Mouse (Mus musculus) forebrain, embryonic 15.5 days (tissue): ENCODE data around the gene Tmod1. TPM values are rescaled to one million over a fixed set of nuclear protein-coding genes. Genes with fewer than 3 reads are reported as not detected.
A peak's percentile ranks its signal among the peaks of the same experiment; 100 is the strongest.

Experiments used
- ATAC-seq: fragments of 200-750 bp; cut with Nextera tagmentation; replicated peaks from 2 replicates; pipeline ENCODE4 v1.8.0; 2017; ENCODE audit warnings: mild to moderate bottlenecking, moderate TSS enrichment, moderate library complexity
- H3K27ac ChIP-seq: fragments of 300-500 bp; sonication (generic); replicated peaks from 2 replicates; pipeline ENCODE4 v1.5.1; 2015; ENCODE audit warnings: mild to moderate bottlenecking, inconsistent platforms
- H3K27me3 ChIP-seq: fragments of 300-500 bp; sonication (generic); 2 replicates; pipeline ENCODE4 v1.6.1; 2015; ENCODE audit warnings: inconsistent platforms
- H3K36me3 ChIP-seq: fragments of 300-500 bp; sonication (generic); 2 replicates; pipeline ENCODE4 v1.6.1; 2015; ENCODE audit warnings: mild to moderate bottlenecking, inconsistent platforms
- H3K4me1 ChIP-seq: fragments of 300-500 bp; sonication (generic); 2 replicates; pipeline ENCODE4 v1.6.1; 2015; ENCODE audit warnings: inconsistent platforms
- H3K4me2 ChIP-seq: fragments of 300-500 bp; sonication (generic); replicated peaks from 2 replicates; pipeline ENCODE4 v1.6.1; 2015; ENCODE audit warnings: mild to moderate bottlenecking, inconsistent platforms
- H3K4me3 ChIP-seq: fragments of 300-500 bp; sonication (generic); 2 replicates; pipeline ENCODE4 v1.5.1; 2015; ENCODE audit warnings: mild to moderate bottlenecking, inconsistent platforms
- H3K9ac ChIP-seq: fragments of 300-500 bp; sonication (generic); replicated peaks from 2 replicates; pipeline ENCODE4 v1.6.1; 2015; ENCODE audit warnings: mild to moderate bottlenecking, inconsistent platforms
- H3K9me3 ChIP-seq: fragments of 300-500 bp; sonication (generic); 2 replicates; pipeline ENCODE4 v1.6.1; 2016; ENCODE audit warnings: inconsistent platforms
- WGBS: fragments of 180-500 bp; shearing (Covaris S2); methylation state at CpG from one replicate; pipeline ENCODE4 v1.1.7; 2015; ENCODE audit warnings: mixed read lengths; 5-methylcytosine and 5-hydroxymethylcytosine counted together
- polyA plus RNA-seq: library from polyadenylated mRNA; unstranded; fragments of >200 nt; fragmentation: Nextera tagmentation; extraction: Ambion mirVana; gene quantifications from 2 replicates; pipeline ENCODE4 v1.2.1, GENCODE M21; 2015

Gene Tmod1
- polyA plus RNA-seq, 1 experiment from 2014 or later = 0.66 TPM

DNA sequence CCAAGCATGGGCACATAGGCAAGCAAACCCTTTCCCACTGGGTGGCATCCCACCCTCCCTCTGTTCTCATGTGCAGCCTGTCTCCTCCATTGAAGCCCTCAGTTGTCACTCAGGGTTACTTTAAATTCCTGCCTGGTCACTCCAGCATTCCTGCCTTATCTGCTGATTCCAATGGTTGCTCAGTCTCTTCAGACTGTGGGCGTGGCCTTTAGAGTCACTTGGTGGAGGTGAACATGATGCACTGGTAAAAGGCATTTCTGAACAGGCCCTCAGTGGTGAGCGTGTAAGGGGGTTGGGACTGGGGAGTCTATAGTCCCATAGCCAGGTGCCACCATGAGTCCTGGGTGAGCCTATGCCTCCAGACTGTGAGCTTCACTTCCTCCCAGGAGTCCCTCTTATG, 5.5 kb upstream of the Tmod1 start:
- no peak overlapping the region for H3K4me2 ChIP-seq
- peaks cover under 1% of the 10 kb centered on the region for H3K4me1 ChIP-seq
- 81% methylated on average over 2 of the region's 2 CpGs for whole genome bisulfite sequencing
- no peak for ATAC-seq
- H3K4me3 ChIP-seq = no peak overlapping the region
- H3K36me3 ChIP-seq = no peaks in the 10 kb centered on the region
- no peaks in the 10 kb centered on the region for H3K9me3 ChIP-seq
- H3K27ac ChIP-seq = no peak overlapping the region
- peaks cover 12% of the 10 kb centered on the region for H3K27me3 ChIP-seq
- no peak overlapping the region for H3K9ac ChIP-seq

DNA sequence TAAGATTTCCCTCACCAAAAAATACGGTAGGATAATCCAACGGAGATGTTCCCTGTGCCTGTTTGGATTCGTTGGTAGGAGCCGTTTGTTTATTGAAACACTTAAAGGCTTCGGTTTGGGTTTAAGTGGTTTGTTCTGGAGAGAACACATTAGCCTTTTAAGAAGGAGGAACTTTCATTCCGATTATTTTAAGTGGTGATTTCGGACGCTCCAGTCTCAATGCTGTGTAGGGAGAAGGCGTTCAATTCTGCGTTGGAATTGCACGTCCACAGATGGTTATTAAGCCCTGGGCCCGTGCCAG, 194 bp upstream of the Tmod1 start:
- H3K4me1 ChIP-seq = peaks cover 15% of the 10 kb centered on the region
- H3K36me3 ChIP-seq = no peaks in the 10 kb centered on the region
- 9% methylated on average over 12 of the region's 12 CpGs for WGBS
- peak overlapping the region; percentile 51 for H3K9ac ChIP-seq
- H3K4me3 ChIP-seq = peak overlapping the region; percentile 60
- H3K9me3 ChIP-seq = no peaks in the 10 kb centered on the region
- no peak for ATAC-seq
- H3K27ac ChIP-seq = no peak overlapping the region
- peaks cover 39% of the 10 kb centered on the region for H3K27me3 ChIP-seq
- H3K4me2 ChIP-seq = peak overlapping the region; percentile 99

DNA sequence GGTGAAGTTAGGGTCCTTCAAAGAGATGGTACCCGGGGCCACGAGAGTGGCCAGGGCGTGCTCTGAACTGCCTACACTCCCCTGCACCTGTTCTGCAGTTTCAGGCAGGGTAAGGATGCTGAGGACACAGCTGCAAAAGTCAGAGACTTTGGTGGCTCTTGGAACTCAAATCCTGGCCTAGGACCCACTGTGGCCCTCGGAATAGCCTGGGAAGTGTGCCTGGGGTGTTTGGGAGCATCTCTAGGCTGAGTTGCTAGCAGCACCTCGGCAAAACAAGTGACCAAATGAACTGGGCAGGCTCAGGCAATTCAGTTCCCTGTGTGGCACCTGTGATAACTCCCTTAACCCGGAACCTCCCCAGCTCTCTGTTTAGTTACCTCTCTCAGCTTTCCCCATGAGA, 1.2 kb downstream of the Tmod1 start:
- 18% methylated on average over 6 of the region's 6 CpGs for WGBS
- no peaks in the 10 kb centered on the region for H3K36me3 ChIP-seq
- no peak overlapping the region for H3K27ac ChIP-seq
- no peaks in the 10 kb centered on the region for H3K9me3 ChIP-seq
- no peak for ATAC-seq
- H3K9ac ChIP-seq = no peak overlapping the region
- H3K4me3 ChIP-seq = peak overlapping the region; percentile 60; the same call in 1 of the 2 replicates
- H3K27me3 ChIP-seq = peaks cover 39% of the 10 kb centered on the region
- H3K4me1 ChIP-seq = peaks cover 15% of the 10 kb centered on the region
- H3K4me2 ChIP-seq = peak overlapping the region; percentile 99; the same call in 1 of the 2 replicates

DNA sequence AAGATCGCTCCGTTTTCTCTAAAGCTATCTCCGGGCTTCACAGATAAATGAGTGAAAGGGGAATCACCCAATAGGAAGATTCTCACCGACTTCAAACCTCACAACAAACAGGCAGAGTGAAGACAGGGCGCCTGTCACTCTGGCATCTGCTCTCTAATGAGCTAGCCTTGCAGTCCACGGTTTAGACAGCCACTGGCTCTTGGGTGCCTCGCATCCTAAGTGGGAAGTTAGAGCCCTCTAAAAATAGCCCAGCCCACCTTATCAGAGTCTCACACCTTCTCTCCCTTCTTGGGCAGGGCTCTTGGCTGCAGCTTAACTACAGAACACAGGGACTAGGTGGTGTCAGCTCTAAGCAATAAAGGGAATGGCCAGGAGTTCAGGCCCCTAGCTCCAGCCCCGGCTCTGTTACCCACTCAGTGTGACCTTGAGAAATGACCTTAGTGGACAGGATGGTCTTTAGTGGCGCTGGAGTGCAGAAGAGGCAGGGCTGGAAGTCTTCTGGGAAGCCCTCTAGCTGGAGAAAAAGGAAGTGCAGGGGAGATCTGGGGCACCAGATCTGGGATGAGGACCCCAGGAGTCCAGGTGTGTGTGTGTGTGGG, 2.0 kb downstream of the Tmod1 start:
- H3K27me3 ChIP-seq = peaks cover 39% of the 10 kb centered on the region
- peaks cover 15% of the 10 kb centered on the region for H3K4me1 ChIP-seq
- no peak overlapping the region for H3K9ac ChIP-seq
- WGBS = 31% methylated on average over 9 of the region's 9 CpGs
- no peaks in the 10 kb centered on the region for H3K36me3 ChIP-seq
- H3K4me2 ChIP-seq = no peak overlapping the region
- no peak overlapping the region for H3K4me3 ChIP-seq
- H3K9me3 ChIP-seq = no peaks in the 10 kb centered on the region
- no peak for ATAC-seq
- H3K27ac ChIP-seq = no peak overlapping the region

DNA sequence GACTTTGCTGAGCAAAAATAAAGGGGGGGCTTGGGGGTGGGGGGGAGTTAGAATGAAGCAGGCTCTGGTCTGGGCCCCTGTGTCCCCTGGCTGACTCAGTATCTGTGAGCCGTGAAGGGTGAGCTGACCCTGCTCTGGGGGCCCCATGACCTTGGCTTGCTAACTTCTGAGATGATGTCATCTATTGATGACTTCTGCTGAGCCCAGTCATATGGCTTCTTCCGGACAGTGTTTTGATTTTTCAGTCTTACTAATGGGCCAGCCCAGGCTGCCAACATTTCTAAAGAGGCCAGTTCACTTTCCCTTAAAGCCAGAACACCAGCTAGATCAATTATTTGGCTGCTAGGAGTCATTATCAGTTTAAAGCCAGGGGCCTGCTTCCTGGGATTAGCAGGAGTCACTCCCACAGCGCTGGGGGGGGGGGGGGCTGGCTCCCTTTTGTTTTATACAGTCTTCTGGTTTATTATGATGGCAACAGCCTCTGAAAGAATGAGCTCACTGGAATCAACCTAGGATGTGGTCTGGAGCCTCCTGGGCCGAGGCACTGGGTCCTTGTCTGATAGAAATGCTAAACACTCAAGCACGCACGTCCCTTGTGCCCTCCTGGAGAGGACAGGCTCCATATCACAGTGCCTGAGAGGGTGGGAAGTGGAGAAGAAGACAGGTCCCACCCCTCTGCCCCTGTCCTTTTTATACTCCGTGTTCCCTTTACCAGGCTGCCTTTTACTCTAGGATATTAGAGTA, 3.2 kb downstream of the Tmod1 start:
- ATAC-seq = no peak
- no peak overlapping the region for H3K9ac ChIP-seq
- H3K9me3 ChIP-seq = no peaks in the 10 kb centered on the region
- 17% methylated on average over 7 of the region's 7 CpGs for WGBS
- no peak overlapping the region for H3K27ac ChIP-seq
- H3K4me1 ChIP-seq = peaks cover 15% of the 10 kb centered on the region
- H3K27me3 ChIP-seq = peaks cover 39% of the 10 kb centered on the region
- no peaks in the 10 kb centered on the region for H3K36me3 ChIP-seq
- no peak overlapping the region for H3K4me2 ChIP-seq
- no peak overlapping the region for H3K4me3 ChIP-seq

DNA sequence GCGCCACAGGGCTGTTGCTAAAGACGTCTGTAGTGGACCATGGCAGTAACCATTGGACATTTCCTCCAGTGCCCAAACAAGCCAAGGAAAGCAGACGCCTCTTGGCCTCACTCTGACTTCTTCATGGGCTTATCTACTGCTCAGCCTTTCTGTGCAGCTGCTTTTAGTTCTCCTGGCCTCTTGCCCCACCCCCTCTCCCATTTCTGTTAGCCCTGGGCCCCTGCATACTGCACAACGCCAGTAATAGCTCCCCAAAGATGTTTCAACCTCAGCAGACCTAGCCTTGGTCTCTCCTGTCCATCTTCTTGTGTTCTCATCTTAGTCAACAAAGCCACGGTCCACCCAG, 3.7 kb downstream of the Tmod1 start:
- peaks cover 15% of the 10 kb centered on the region for H3K4me1 ChIP-seq
- no peak overlapping the region for H3K4me3 ChIP-seq
- H3K27ac ChIP-seq = no peak overlapping the region
- no peaks in the 10 kb centered on the region for H3K9me3 ChIP-seq
- WGBS = 29% methylated on average over 5 of the region's 5 CpGs
- no peaks in the 10 kb centered on the region for H3K36me3 ChIP-seq
- H3K4me2 ChIP-seq = no peak overlapping the region
- H3K9ac ChIP-seq = no peak overlapping the region
- no peak for ATAC-seq
- peaks cover 34% of the 10 kb centered on the region for H3K27me3 ChIP-seq

DNA sequence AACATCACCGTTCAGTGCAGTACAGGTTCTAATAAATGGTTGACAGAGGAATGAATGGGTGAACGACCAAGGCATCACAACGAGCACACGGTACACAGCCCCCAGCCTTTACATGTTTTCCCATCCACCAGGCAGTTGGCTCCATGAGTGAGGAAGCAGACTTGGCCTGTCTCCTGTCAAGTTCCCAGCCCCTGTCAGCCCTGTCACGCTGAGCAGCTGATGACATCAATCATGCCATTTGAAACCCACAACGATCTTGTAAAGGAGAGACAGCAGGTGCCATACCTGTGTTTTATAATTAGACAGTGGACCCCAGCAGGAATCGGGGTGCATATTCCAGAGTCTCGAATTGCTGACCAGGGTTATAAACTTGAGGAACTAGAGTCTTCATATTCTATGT, 4.6 kb downstream of the Tmod1 start:
- no peaks in the 10 kb centered on the region for H3K36me3 ChIP-seq
- no peaks in the 10 kb centered on the region for H3K9me3 ChIP-seq
- ATAC-seq = no peak
- H3K27ac ChIP-seq = no peak overlapping the region
- H3K4me2 ChIP-seq = no peak overlapping the region
- no peak overlapping the region for H3K9ac ChIP-seq
- no peak overlapping the region for H3K4me3 ChIP-seq
- peaks cover 26% of the 10 kb centered on the region for H3K27me3 ChIP-seq
- peaks cover 13% of the 10 kb centered on the region for H3K4me1 ChIP-seq
- WGBS = 79% methylated on average over 8 of the region's 8 CpGs

DNA sequence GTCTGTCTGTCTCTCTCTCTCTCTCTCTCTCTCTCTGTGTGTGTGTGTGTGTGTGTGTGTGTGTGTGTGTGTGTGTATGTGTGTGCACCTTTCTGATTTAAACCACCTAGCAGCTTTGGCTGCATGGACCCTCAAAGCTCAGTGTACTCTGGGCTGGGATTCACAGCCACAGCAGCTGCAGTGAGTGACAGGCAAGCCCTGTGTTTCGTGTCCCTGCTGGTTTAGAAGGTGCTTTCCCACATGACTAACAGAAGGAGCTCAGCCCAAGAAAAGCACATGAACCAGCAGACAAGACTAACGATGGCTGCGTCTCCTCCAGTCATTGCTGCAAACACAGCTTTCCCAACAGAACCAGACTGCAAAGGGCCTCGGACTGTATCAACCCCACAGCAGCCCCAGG, 9.2 kb downstream of the Tmod1 start:
- WGBS = 63% methylated on average over 4 of the region's 4 CpGs
- no peak overlapping the region for H3K4me2 ChIP-seq
- 0 out of 2 replicates have a peak, but pooled peaks cover 3% of the 10 kb centered on the region for H3K9me3 ChIP-seq
- no peak overlapping the region for H3K4me3 ChIP-seq
- no peaks in the 10 kb centered on the region for H3K27me3 ChIP-seq
- H3K27ac ChIP-seq = no peak overlapping the region
- no peak overlapping the region for H3K9ac ChIP-seq
- H3K36me3 ChIP-seq = no peaks in the 10 kb centered on the region
- no peak for ATAC-seq
- H3K4me1 ChIP-seq = no peaks in the 10 kb centered on the region

DNA sequence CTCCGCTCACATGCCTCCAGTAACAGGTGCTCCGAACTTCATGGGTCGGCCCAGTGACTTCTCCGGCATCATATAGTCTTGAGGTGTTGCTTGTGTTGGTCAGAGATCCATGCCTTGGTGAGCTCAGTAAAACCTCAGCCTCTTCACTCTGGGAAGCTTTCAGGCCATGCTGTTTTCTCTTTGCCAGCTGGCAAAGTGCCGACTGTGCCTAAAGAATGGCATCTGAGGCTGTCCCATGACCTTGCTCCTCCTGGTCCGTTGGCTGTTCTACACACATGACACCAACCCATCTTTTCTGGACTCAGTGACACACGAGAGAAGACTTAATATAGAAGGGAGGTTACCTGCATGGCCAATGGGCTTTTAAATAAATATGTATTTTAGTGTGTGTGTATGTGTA, 9.7 kb downstream of the Tmod1 start:
- H3K36me3 ChIP-seq = no peaks in the 10 kb centered on the region
- ATAC-seq = no peak
- 0 out of 2 replicates have a peak, but pooled peaks cover 3% of the 10 kb centered on the region for H3K9me3 ChIP-seq
- no peaks in the 10 kb centered on the region for H3K4me1 ChIP-seq
- no peaks in the 10 kb centered on the region for H3K27me3 ChIP-seq
- no peak overlapping the region for H3K27ac ChIP-seq
- H3K4me3 ChIP-seq = no peak overlapping the region
- WGBS = 89% methylated on average over 7 of the region's 7 CpGs
- H3K4me2 ChIP-seq = no peak overlapping the region
- H3K9ac ChIP-seq = no peak overlapping the region

DNA sequence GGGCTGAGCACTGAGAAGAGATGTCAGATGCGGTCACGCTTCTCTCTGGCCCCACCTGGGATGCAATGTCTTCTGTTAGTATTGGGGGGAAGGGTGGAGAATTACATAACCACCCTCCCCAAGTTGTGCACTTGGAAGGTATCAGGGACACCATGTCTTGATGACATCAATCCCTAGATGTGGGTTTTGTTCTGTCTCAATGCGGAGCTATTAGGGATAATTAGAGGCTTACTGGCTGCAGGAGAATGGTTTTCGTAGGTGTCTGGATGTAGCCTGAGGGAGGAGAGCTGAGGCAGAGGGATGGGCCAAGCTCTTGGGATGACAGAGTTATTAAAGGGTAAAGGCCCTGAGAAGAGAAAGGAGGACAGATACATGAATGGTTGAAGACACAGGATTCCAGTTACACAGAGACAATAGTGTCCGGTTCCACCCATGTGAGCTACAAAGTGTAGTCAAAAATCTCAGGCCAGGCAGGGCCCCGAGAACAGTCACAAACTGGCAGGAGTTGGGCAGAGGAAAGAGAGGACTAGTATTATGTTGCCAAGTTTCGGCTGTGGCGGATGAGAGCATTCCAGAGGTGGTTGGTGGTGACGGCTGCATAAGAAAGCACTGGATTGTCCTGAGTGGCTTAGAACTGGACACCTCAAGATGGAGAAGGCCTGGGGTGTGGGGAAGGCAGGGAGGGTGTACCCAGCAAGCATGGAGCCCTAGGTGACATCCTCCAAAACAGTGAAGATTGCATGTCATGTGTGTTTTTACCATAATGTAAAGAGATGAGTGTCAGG, 14.8 kb downstream of the Tmod1 start:
- H3K9me3 ChIP-seq = 0 out of 2 replicates have a peak, but pooled peaks cover 3% of the 10 kb centered on the region
- no peak overlapping the region for H3K27ac ChIP-seq
- H3K27me3 ChIP-seq = no peaks in the 10 kb centered on the region
- H3K36me3 ChIP-seq = no peaks in the 10 kb centered on the region
- 85% methylated on average over 9 of the region's 9 CpGs for WGBS
- no peak overlapping the region for H3K4me3 ChIP-seq
- no peaks in the 10 kb centered on the region for H3K4me1 ChIP-seq
- H3K9ac ChIP-seq = no peak overlapping the region
- ATAC-seq = no peak
- no peak overlapping the region for H3K4me2 ChIP-seq

DNA sequence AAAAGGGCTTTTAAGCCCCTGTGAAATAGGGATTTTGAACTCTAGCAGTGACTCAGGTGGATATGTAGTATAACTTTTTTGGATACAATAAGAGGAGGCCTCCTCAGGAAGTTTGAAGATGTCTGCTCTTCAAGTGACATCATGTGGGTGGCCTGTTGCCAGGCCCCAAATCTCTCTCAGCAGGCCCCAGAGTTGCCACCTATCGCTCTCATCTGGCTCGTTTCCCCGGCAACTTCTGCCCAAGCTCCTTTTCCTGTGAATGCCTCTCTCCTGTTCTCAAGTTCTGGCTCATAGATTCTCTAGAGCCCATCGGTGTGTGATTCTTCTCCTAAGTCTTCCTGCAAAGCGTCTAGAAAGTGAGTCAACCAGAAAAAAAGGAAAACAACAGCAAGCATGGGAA, 17.4 kb downstream of the Tmod1 start:
- WGBS = 87% methylated on average over 5 of the region's 5 CpGs
- Histone ChIP-seq H3K27ac (no peak overlapping the region), H3K9me3 (0 out of 2 replicates have a peak, but pooled peaks cover 3% of the 10 kb centered on the region), H3K4me3 (no peak overlapping the region), H3K27me3 (no peaks in the 10 kb centered on the region), H3K4me2 (no peak overlapping the region), H3K9ac (no peak overlapping the region), H3K36me3 (no peaks in the 10 kb centered on the region), H3K4me1 (no peaks in the 10 kb centered on the region)
- no peak for ATAC-seq

DNA sequence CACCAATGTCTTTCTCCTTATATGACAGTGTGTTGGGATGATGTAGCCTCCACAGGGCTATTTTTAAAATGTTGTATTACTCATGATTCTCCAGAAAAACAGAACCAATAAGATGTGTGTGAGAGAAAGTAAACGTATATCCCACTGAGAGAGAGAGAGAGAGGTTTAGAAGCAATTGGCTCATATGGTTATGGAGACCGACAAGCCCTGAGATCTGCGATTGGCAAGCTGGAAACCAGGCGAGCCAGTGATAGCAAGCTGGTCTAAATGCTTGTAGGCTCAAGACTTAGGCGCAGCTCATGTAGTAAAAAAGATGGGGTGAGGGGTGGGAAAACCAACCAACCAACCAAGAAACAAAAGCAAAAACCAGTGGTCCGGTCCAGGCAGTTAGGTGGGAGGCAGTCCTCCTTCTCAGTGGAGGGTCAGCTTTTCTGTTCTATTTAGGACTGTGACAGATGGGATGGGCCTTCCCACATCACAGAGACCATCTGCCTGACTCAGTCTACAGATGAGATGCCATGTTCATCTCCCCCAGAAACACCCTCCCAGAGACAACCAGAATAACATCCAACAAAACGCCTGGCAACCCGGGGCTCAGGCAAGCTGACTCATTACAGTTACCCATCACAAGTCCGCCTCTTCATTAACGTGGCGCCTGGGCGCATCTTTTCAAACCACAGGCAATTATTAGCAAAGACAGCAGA, 22.7 kb downstream of the Tmod1 start:
- Histone ChIP-seq H3K27ac (no peak overlapping the region; the same call in 1 of the 2 replicates), H3K9ac (no peak overlapping the region), H3K27me3 (no peaks in the 10 kb centered on the region), H3K4me2 (no peak overlapping the region), H3K4me1 (no peaks in the 10 kb centered on the region), H3K4me3 (no peak overlapping the region), H3K9me3 (no peaks in the 10 kb centered on the region), H3K36me3 (no peaks in the 10 kb centered on the region)
- no peak for ATAC-seq
- 77% methylated on average over 12 of the region's 12 CpGs for WGBS
